Mouse (Mus musculus) stomach, postnatal 0 days (tissue): ENCODE results near the gene Rab28.

ENCODE experiments used
- CTCF ChIP-seq: IDR thresholded peaks from 2 replicates; pipeline ENCODE4 v1.5.1; 2016; ENCODE audit warnings: antibody characterized with exemption, low read depth, mild to moderate bottlenecking, moderate library complexity
- EP300 ChIP-seq: optimal IDR thresholded peaks from 2 replicates; pipeline ENCODE3; 2016; ENCODE audit warnings: antibody characterized with exemption

- no peak for TF ChIP-seq CTCF
- TF ChIP-seq EP300: no peak
These were observed 17.6 kb upstream of the Rab28 start for GRCm38 (mm10) chr5:41725573-41725972.
